Mouse (Mus musculus): ENCODE measurements at regions not wholly inside any gene's neighbourhood (a gene's known extent, or its start where the extent isn't known, plus 50 kb on each side); places are given as distances from the start of the nearest gene placed in this dataset.

DNA sequence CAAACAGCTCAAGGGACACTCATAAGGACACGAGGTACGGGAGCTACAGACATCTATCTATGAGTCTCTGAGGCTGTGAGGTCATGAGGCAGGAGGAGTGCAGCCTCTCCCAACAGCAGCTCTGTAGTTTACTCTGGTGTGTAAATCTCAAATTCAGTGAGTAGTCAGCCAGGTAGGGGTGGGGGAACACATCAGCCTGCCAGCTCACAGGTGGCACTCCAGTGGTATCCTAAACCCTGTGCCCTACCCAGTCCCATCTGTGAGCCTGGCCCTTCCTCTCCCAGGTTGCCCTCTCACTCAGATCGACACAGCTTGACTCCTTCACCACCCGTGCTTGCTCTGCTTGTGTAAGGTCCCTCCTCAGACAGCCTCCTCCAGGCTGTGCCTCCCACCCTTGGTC is 202.2 kb downstream of the Sipa1l2 start:
- no peak for ATAC-seq (replicated peaks; ENCODE audit: extremely low read depth, insufficient read depth, low FRiP score)
- Histone ChIP-seq H3K27me3 (ENCODE audit: control insufficient read depth, insufficient read depth, low read length) (no peaks in the 10 kb centered on the region), H3K9ac (ENCODE audit: low read length) (peak overlapping the region; percentile 35), H3K4me3 (ENCODE audit: low read length) (no peak overlapping the region), H3K4me1 (ENCODE audit: control insufficient read depth, insufficient read depth, low read length) (peaks cover 35% of the 10 kb centered on the region), H3K27ac (ENCODE audit: low read length) (peak overlapping the region; percentile 97), H3K36me3 (ENCODE audit: control insufficient read depth, insufficient read depth) (no peaks in the 10 kb centered on the region), H3K4me2 (ENCODE audit: low read depth, low read length) (no peak overlapping the region), H3K9me3 (replicated peaks; ENCODE audit: control insufficient read depth, low read length) (no peaks in the 10 kb centered on the region)
- 60% methylated on average over 4 of the region's 4 CpGs for WGBS

DNA sequence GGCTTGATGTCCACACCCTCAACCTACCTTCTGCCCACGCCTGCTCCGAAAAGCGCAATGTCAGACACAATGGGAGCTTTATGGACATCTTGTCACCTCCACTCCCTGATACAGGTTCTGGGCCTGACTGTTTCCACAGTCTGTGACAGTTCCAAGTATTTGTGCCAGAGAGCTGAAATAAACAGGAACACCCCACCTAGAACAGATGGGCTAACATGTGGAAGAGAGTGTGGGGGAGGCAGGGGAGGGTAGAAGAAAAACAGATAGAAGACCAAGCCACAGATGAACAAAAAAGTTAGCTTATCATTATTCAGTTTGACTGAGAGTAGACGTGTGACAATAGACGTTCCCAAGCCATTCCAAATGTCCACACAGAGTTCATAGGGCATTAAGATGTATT is 204.6 kb downstream of the Sipa1l2 start:
- ATAC-seq (replicated peaks; ENCODE audit: extremely low read depth, insufficient read depth, low FRiP score) = no peak
- 84% methylated on average over 5 of the region's 5 CpGs for WGBS
- no peak overlapping the region for H3K4me2 ChIP-seq (ENCODE audit: low read depth, low read length)
- H3K27me3 ChIP-seq (ENCODE audit: control insufficient read depth, insufficient read depth, low read length) = no peaks in the 10 kb centered on the region
- no peak overlapping the region for H3K9ac ChIP-seq (ENCODE audit: low read length)
- no peaks in the 10 kb centered on the region for H3K36me3 ChIP-seq (ENCODE audit: control insufficient read depth, insufficient read depth)
- H3K9me3 ChIP-seq (replicated peaks; ENCODE audit: control insufficient read depth, low read length) = no peaks in the 10 kb centered on the region; the same call in 1 of the 2 replicates
- H3K27ac ChIP-seq (ENCODE audit: low read length) = no peak overlapping the region
- no peak overlapping the region for H3K4me3 ChIP-seq (ENCODE audit: low read length)
- peaks cover 31% of the 10 kb centered on the region for H3K4me1 ChIP-seq (ENCODE audit: control insufficient read depth, insufficient read depth, low read length)

DNA sequence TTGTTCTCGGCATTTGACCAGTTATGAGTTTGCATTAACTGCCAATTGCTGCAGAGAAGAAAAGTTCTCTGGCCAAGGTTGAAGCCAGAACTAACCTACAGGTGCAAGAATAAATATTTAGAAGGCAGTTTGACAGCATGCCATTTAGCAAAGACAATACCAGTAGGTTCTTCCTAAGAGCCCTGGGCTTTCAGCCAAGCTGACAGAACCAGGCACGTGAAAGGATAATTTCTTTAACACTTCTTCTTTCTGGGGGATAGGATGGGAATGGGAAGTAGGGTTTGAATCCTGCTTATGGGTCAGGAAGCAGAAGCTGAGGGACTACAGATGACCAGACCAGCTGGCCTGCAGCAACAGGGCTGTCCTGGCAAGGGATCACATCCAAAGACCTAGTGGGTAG is 210.2 kb downstream of the Sipa1l2 start:
- H3K27me3 ChIP-seq (ENCODE audit: control insufficient read depth, insufficient read depth, low read length) = no peaks in the 10 kb centered on the region
- H3K9me3 ChIP-seq (replicated peaks; ENCODE audit: control insufficient read depth, low read length) = no peaks in the 10 kb centered on the region; the same call in 1 of the 2 replicates
- H3K4me2 ChIP-seq (ENCODE audit: low read depth, low read length) = no peak overlapping the region
- 49% methylated on average over 2 of the region's 2 CpGs for WGBS
- H3K4me3 ChIP-seq (ENCODE audit: low read length) = no peak overlapping the region
- peaks cover 7% of the 10 kb centered on the region; the same call in 1 of the 2 replicates for H3K4me1 ChIP-seq (ENCODE audit: control insufficient read depth, insufficient read depth, low read length)
- no peaks in the 10 kb centered on the region for H3K36me3 ChIP-seq (ENCODE audit: control insufficient read depth, insufficient read depth)
- no peak overlapping the region for H3K9ac ChIP-seq (ENCODE audit: low read length)
- no peak for ATAC-seq (replicated peaks; ENCODE audit: extremely low read depth, insufficient read depth, low FRiP score)
- H3K27ac ChIP-seq (ENCODE audit: low read length) = no peak overlapping the region

DNA sequence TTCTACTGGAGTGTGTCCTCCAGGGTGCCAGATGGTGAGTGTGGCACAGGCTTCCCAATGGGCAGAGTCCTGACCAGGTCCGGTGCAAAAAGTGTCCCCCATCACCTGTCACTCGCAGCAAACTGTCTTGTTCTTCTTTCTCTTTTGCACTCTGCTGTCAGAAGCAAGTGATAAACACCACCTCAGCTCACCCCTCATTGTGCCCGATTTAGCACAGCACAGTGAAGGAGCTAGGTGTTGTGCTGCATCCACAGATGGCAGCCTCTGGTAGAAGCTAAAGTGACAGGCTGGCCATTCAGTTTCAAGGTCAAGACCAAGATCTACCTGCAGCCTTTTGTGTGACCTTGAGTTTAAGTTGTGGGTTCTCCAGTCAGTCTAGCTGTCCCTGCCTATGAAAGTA is 211.8 kb downstream of the Sipa1l2 start:
- H3K27me3 ChIP-seq (ENCODE audit: control insufficient read depth, insufficient read depth, low read length) = no peaks in the 10 kb centered on the region
- ATAC-seq (replicated peaks; ENCODE audit: extremely low read depth, insufficient read depth, low FRiP score) = 0 out of 2 replicates have a peak, but pooled peaks have one; percentile 49
- no peak overlapping the region for H3K4me3 ChIP-seq (ENCODE audit: low read length)
- peaks cover 12% of the 10 kb centered on the region; the same call in 1 of the 2 replicates for H3K4me1 ChIP-seq (ENCODE audit: control insufficient read depth, insufficient read depth, low read length)
- no peaks in the 10 kb centered on the region for H3K36me3 ChIP-seq (ENCODE audit: control insufficient read depth, insufficient read depth)
- peak overlapping the region; percentile 70 for H3K27ac ChIP-seq (ENCODE audit: low read length)
- no peak overlapping the region for H3K4me2 ChIP-seq (ENCODE audit: low read depth, low read length)
- WGBS = 33% methylated on average over 3 of the region's 3 CpGs
- no peak overlapping the region for H3K9ac ChIP-seq (ENCODE audit: low read length)
- no peaks in the 10 kb centered on the region; the same call in 1 of the 2 replicates for H3K9me3 ChIP-seq (replicated peaks; ENCODE audit: control insufficient read depth, low read length)

DNA sequence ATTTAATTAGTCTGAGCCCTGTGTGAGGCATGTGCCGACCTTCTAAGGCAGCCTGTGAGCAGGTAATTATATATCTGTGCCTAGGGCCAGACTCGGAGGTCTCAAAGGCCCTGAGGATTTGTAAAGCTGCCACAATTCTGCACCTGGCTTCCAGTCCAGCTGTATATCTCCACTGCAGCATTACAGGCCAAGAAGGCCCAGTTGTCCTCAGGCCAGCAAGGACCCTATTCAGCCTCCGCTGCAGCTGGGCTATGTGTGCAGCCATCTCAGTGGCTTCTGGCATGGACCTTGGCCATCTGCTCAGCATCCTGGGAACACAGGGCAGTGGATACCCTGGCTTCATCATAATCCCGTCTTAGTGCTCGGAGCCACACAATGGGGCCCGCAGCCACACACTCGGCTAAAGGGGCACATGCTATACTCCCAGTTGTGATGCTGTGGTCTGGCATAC is 214.5 kb downstream of the Sipa1l2 start:
- Histone ChIP-seq H3K9ac (ENCODE audit: low read length) (peak overlapping the region; percentile 15; the same call in 1 of the 2 replicates), H3K36me3 (ENCODE audit: control insufficient read depth, insufficient read depth) (no peaks in the 10 kb centered on the region), H3K4me1 (ENCODE audit: control insufficient read depth, insufficient read depth, low read length) (peaks cover 31% of the 10 kb centered on the region), H3K27me3 (ENCODE audit: control insufficient read depth, insufficient read depth, low read length) (no peaks in the 10 kb centered on the region), H3K27ac (ENCODE audit: low read length) (peak overlapping the region; percentile 11; the same call in 1 of the 2 replicates), H3K9me3 (replicated peaks; ENCODE audit: control insufficient read depth, low read length) (no peaks in the 10 kb centered on the region), H3K4me3 (ENCODE audit: low read length) (no peak overlapping the region), H3K4me2 (ENCODE audit: low read depth, low read length) (no peak overlapping the region)
- 73% methylated on average over 7 of the region's 7 CpGs for WGBS
- no peak for ATAC-seq (replicated peaks; ENCODE audit: extremely low read depth, insufficient read depth, low FRiP score)

DNA sequence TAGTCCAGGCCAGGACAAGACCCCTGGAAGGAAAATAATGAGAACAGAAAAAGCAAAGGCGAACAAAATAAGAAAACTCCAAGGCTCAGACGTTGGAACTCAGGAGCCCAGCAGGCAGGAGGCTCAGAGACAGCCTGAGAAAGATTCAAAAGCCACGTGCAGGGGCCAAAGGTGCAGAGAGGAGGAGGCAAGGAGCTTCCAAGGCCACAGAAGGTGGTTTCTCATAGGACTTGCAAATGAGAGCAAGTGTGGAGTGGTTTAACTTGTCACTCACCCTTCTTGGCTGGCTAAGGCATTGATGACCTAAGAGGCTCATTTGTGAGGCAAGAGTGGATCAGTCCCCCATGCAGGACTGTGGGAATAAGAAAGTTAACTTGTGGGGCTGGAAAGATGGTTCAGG is 217.3 kb downstream of the Sipa1l2 start:
- peaks cover 47% of the 10 kb centered on the region for H3K4me1 ChIP-seq (ENCODE audit: control insufficient read depth, insufficient read depth, low read length)
- WGBS = 57% methylated on average over 3 of the region's 3 CpGs
- H3K4me3 ChIP-seq (ENCODE audit: low read length) = no peak overlapping the region
- H3K9ac ChIP-seq (ENCODE audit: low read length) = peak overlapping the region; percentile 23
- no peaks in the 10 kb centered on the region for H3K27me3 ChIP-seq (ENCODE audit: control insufficient read depth, insufficient read depth, low read length)
- no peaks in the 10 kb centered on the region for H3K36me3 ChIP-seq (ENCODE audit: control insufficient read depth, insufficient read depth)
- no peak overlapping the region for H3K4me2 ChIP-seq (ENCODE audit: low read depth, low read length)
- ATAC-seq (replicated peaks; ENCODE audit: extremely low read depth, insufficient read depth, low FRiP score) = no peak
- no peaks in the 10 kb centered on the region for H3K9me3 ChIP-seq (replicated peaks; ENCODE audit: control insufficient read depth, low read length)
- H3K27ac ChIP-seq (ENCODE audit: low read length) = peak overlapping the region; percentile 87

DNA sequence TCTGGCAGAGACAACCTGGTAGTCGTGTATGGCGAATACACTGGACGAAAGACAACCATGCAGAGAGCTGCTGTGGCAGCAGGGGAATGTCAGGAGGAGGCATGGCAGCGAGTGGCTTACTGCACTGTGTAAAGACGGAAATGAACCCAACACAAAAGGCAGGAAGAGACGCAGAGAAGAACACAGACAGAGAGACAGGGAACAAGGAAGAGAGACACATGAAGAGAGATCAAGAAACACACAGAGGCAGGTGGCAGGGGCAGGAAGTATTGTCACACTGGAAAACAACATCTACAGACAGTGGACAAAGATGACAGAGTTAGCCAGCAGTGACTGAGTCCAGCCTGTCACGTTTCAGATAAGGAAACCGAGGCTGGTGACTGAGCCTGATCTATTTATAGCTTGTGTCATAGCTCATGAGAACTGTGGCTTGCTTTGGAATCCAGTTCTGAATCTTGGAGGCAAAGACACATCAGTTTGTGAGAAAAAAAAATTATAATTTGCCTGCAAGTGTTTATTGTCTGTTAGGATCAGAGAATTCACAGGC is 218.0 kb downstream of the Sipa1l2 start:
- no peaks in the 10 kb centered on the region for H3K36me3 ChIP-seq (ENCODE audit: control insufficient read depth, insufficient read depth)
- H3K27ac ChIP-seq (ENCODE audit: low read length) = peak overlapping the region; percentile 87
- 0 out of 2 replicates have a peak overlapping the region, but pooled peaks have one; percentile 14 for H3K9ac ChIP-seq (ENCODE audit: low read length)
- peaks cover 52% of the 10 kb centered on the region for H3K4me1 ChIP-seq (ENCODE audit: control insufficient read depth, insufficient read depth, low read length)
- H3K9me3 ChIP-seq (replicated peaks; ENCODE audit: control insufficient read depth, low read length) = no peaks in the 10 kb centered on the region
- H3K27me3 ChIP-seq (ENCODE audit: control insufficient read depth, insufficient read depth, low read length) = no peaks in the 10 kb centered on the region
- no peak; the same call in 1 of the 2 replicates for ATAC-seq (replicated peaks; ENCODE audit: extremely low read depth, insufficient read depth, low FRiP score)
- no peak overlapping the region for H3K4me2 ChIP-seq (ENCODE audit: low read depth, low read length)
- no peak overlapping the region for H3K4me3 ChIP-seq (ENCODE audit: low read length)
- WGBS = 23% methylated on average over 8 of the region's 8 CpGs

DNA sequence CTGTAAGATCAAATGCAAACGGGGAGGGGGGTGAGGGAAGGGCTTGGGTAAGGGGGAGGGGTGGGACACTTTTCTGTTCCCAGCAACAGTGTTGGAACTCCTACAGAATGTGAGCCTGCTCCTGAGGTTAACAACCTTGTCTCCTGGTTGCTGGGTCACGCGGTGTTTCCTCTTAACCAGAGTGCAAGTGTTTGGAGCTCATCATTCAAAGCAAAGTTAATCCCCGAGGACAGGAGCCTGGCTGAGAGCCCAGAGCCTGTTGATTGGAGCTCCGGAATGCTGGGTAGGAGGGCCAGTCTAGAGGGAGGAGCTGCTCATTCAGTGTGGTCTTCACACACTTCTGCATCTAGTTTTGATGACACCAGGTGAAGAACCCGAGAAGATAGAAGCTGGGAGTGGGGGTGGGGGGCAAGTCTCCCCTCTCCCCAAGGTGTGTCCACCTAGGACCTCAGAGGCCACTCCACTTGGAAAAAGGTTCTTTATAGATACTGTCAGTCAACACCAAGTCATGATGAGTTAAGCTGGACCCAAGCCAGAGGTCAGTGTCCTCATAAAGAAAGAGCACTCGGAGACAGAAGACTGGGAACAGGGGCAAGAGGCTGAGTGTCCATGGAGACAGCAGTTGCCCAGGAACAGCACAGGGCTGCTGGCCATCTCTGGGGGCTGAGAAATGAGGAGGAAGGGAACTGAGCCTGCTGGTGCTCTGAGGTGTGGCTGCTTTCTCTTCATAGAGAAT is 220.2 kb downstream of the Sipa1l2 start:
- peak overlapping the region; percentile 41 for H3K4me2 ChIP-seq (ENCODE audit: low read depth, low read length)
- peaks cover 61% of the 10 kb centered on the region for H3K4me1 ChIP-seq (ENCODE audit: control insufficient read depth, insufficient read depth, low read length)
- ATAC-seq (replicated peaks; ENCODE audit: extremely low read depth, insufficient read depth, low FRiP score) = peak; percentile 91

DNA sequence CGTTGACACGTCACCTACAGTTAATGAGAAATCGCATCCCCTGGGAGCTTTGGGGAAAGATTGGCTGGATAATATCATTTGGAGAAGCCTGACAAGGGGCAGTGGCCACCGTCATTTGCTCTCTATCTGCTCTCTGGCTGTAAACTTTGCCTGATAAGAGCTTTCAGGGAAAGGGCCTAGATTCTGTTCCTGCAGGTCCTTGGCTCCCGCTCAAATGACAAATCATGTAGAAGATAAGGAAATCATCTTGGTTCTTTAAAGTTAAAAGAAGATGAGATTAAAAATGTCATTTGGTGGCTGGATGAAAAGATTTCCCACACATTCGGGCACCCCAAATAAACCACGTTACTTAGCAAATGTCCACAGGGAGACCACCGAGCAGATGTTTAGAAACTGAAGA is 223.4 kb downstream of the Sipa1l2 start:
- no peaks in the 10 kb centered on the region for H3K27me3 ChIP-seq (ENCODE audit: control insufficient read depth, insufficient read depth, low read length)
- H3K4me3 ChIP-seq (ENCODE audit: low read length) = no peak overlapping the region
- ATAC-seq (replicated peaks; ENCODE audit: extremely low read depth, insufficient read depth, low FRiP score) = no peak
- H3K4me1 ChIP-seq (ENCODE audit: control insufficient read depth, insufficient read depth, low read length) = peaks cover 67% of the 10 kb centered on the region
- no peak overlapping the region for H3K9ac ChIP-seq (ENCODE audit: low read length)
- 47% methylated on average over 8 of the region's 8 CpGs for WGBS
- H3K36me3 ChIP-seq (ENCODE audit: control insufficient read depth, insufficient read depth) = no peaks in the 10 kb centered on the region
- no peaks in the 10 kb centered on the region for H3K9me3 ChIP-seq (replicated peaks; ENCODE audit: control insufficient read depth, low read length)
- no peak overlapping the region for H3K27ac ChIP-seq (ENCODE audit: low read length)
- no peak overlapping the region for H3K4me2 ChIP-seq (ENCODE audit: low read depth, low read length)

More for the DNA sequence above, 220.2 kb downstream of the Sipa1l2 start:
- peak overlapping the region; percentile 89 for H3K27ac ChIP-seq (ENCODE audit: low read length)
- no peak overlapping the region for H3K9ac ChIP-seq (ENCODE audit: low read length)
- WGBS = 9% methylated on average over 7 of the region's 7 CpGs
- H3K36me3 ChIP-seq (ENCODE audit: control insufficient read depth, insufficient read depth) = no peaks in the 10 kb centered on the region
- H3K9me3 ChIP-seq (replicated peaks; ENCODE audit: control insufficient read depth, low read length) = no peaks in the 10 kb centered on the region
- no peaks in the 10 kb centered on the region for H3K27me3 ChIP-seq (ENCODE audit: control insufficient read depth, insufficient read depth, low read length)
- no peak overlapping the region for H3K4me3 ChIP-seq (ENCODE audit: low read length)
